Mouse (Mus musculus) layer of hippocampus, adult 6 months (tissue): ENCODE results near the gene Rad21l. TPM values are rescaled to one million over a fixed set of nuclear protein-coding genes. Genes with fewer than 3 reads are reported as not detected.

Source experiments
- long read RNA-seq, 2 experiments: library from polyadenylated mRNA; unstranded; transcript quantifications; one replicate each; pipeline ENCODE4 v2.0.0; 2019 to 2020
- polyA plus RNA-seq: library from polyadenylated mRNA; unstranded; fragments of <200 nt; fragmentation: Nextera tagmentation; gene quantifications from 2 replicates; pipeline ENCODE4 v1.2.3, GENCODE M21; 2021

The Rad21l gene
- 0.14 and 0.16 TPM in 2 replicates for polyA plus RNA-seq
- long read RNA-seq, experiment 1: 0 reads
- long read RNA-seq, experiment 2, partial matches to known transcripts: 0 of 3 reads
- long read RNA-seq, experiment 2, other reads (novel, unspliced or antisense): 3 of 3 reads

GRCm38 (mm10) chr2:151668433-151668832 lies at the start of gene Rad21l:
Rad21l (minus strand) TSS chr2:151668533.

GRCm38 (mm10) chr2:151701231-151702145 lies 33.2 kb upstream of the Rad21l start, which contains the start of gene Tmem74b:
Tmem74b (plus strand) TSS chr2:151702008.

GRCm38 (mm10) chr2:151632159-151632814 lies 36.0 kb downstream of the Rad21l start, which contains the start of gene Snph:
Snph (minus strand) TSS chr2:151632593.

Other genes with a start within 250 kb of the Rad21l start
- gene 4921509C19Rik, start 192.4 kb downstream of the Rad21l start, polyA plus RNA-seq: not detected in 2 replicates
- 82.5 and 97.2 TPM in 2 replicates for gene Nsfl1c, start 174.4 kb downstream of the Rad21l start, polyA plus RNA-seq
- 1,292 and 1,361 TPM in 2 replicates for gene Fkbp1a, start 126.0 kb downstream of the Rad21l start, polyA plus RNA-seq
- 2.2 TPM in 2 replicates for gene Sdcbp2, start 95.9 kb downstream of the Rad21l start, polyA plus RNA-seq
- gene Snph, start 35.9 kb downstream of the Rad21l start, polyA plus RNA-seq: 75.6 and 102 TPM in 2 replicates
- 6.7 and 7.1 TPM in 2 replicates for gene Tmem74b, start 33.5 kb upstream of the Rad21l start, polyA plus RNA-seq
- 37.8 and 42.5 TPM in 2 replicates for gene Psmf1, start 75.7 kb upstream of the Rad21l start, polyA plus RNA-seq
- 0.08 and 0.16 TPM in 2 replicates for gene Rspo4, start 174.4 kb upstream of the Rad21l start, polyA plus RNA-seq
- gene Angpt4, start 242.7 kb upstream of the Rad21l start, polyA plus RNA-seq: 0.08 and 0.09 TPM in 2 replicates